Mouse (Mus musculus): ENCODE measurements around the gene Zfp189. TPM values are rescaled to one million over a fixed set of nuclear protein-coding genes. Genes with fewer than 3 reads are reported as not detected.

Zfp189 gene
- 1 to 10 TPM in 1 of 2 experiments, under 1 TPM in 1; 0.08 to 1.3 TPM for polyA plus RNA-seq (2012; fragmentation: generic; extraction: Trizol)

DNA sequence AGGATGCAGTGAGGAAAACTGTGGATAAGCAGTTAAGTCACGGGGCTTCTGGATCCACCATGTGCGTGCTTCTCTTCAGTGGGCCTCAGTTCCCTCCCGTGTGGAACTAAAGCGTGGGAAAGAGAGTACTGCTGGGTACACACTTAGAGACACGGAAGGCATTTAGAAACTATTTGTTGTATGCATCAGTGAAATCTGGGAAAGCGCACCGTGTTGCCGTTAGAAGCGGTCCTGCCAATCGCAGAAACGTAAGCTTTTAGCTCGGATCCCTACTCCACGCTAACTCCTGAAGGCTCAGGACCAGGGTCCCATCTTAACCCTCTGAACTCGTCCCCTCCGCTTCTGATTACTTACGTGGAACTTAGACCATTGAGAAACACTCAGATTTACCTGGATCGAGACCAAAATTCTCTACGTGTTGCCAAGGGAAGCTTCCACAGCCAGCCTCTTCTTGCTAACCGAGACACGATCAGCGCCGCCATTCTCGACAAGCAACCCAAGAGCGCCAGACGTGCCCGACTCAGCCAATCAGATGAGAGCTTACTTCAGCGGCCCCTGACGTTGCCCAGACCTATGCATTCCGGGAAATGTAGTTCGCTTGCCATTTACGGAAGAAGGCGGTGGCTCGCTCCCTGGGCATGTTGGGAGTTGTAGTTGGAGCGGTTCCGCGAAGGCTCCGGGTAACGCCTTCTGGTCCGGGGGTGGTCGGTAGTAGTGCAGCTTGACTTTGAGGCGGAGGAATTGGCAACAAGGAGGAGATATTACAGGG is at the start of gene Zfp189, which contains the start of gene Mrpl50:
Gene Zfp189 (plus strand): TSS at position 605 of the 769 bp plus-strand sequence.
Gene Mrpl50 (minus strand): TSS at position 522 of the 769 bp plus-strand sequence.

DNA sequence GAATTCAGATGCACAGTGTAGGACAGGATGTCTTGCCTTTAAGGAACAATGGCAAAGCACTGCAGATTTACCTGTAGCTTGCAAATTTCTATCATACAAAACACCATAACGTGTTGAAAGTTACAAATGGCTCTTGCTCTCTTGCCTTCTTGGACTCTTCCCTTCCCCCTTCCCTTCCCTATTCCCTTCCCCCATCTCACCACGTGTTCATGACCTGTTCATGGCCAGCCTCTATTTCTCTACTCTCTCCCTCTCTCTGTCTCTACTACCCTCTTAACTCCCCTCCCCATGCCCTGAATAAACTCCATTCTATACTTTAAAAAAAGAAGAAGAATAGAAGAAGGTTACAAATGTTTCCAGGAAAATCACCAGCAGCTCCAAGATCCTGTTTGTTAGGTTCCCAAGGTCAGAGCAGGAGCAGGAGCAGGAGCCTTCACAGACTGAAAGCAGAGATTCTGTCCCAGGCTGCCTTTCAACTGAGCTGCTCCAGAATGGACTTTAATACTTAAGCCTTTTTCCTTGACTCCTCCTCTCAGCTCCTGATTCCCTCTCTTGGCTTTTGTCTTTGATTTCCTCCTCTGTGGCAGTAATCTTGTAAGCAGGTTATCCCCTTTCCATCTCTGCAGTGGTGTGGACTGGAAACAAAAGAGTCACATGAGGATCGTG is 47.4 kb upstream of the Zfp189 start, which contains the start of gene Acnat1:
Gene Acnat1 (minus strand): TSS at position 478 of the 666 bp plus-strand sequence.

GRCm38 (mm10) chr4:49506386-49506785 is 14.6 kb upstream of the Zfp189 start, which contains the start of gene Baat:
TSS of gene Baat (minus strand) at chr4:49506557.

GRCm38 (mm10) chr4:49549383-49549782 is 28.4 kb downstream of the Zfp189 start, which contains the start of gene Aldob:
TSS of gene Aldob (minus strand) at chr4:49549546.

Other genes starting within 250 kb of the Zfp189 start
- gene Acnat2, start 113.0 kb upstream of the Zfp189 start, polyA plus RNA-seq (2012; fragmentation: generic; extraction: Trizol), result not detected
- not detected for gene Acnat1, start 47.3 kb upstream of the Zfp189 start, polyA plus RNA-seq (2012; fragmentation: generic; extraction: Trizol)
- gene Baat, start 14.6 kb upstream of the Zfp189 start, polyA plus RNA-seq (2012; fragmentation: generic; extraction: Trizol), result not detected
- 10 to 100 TPM in 1 of 2 experiments, 1 to 10 TPM in 1; 2.9 to 11.0 TPM for gene Mrpl50, start 83 bp upstream of the Zfp189 start, polyA plus RNA-seq (2012; fragmentation: generic; extraction: Trizol)
- gene Aldob, start 28.4 kb downstream of the Zfp189 start, polyA plus RNA-seq (2012; fragmentation: generic; extraction: Trizol), result under 1 TPM in 1 of 2 experiments, not detected in 1; 0.12 TPM
- under 1 TPM; 0.04 to 0.17 TPM for gene Tmem246, start 76.7 kb downstream of the Zfp189 start, polyA plus RNA-seq (2012; fragmentation: generic; extraction: Trizol)
- gene Rnf20, start 110.8 kb downstream of the Zfp189 start, polyA plus RNA-seq (2012; fragmentation: generic; extraction: Trizol), result 10 to 100 TPM in 1 of 2 experiments, 1 to 10 TPM in 1; 1.9 to 15.2 TPM
- gene Ppp3r2, start 160.8 kb downstream of the Zfp189 start, polyA plus RNA-seq (2012; fragmentation: generic; extraction: Trizol), result not detected

Data from C3H10T1/2 (cell line).